Comparison of ENCODE assay signal across 26 mouse cellular contexts in genomic region chr2:104209408-104209807, GRCm38 (mm10).
"Had no signal": no experiment of that assay in that cellular context is flagged by ENCODE, and none has a peak within 500 bp of the region (broad histone marks: within the 10 kb centered on the region; RNA-seq: fewer than 3 reads in every experiment).

No protein-coding gene starts in this region.

- H3K27me3 ChIP-seq: intestine, embryonic 15.5 days; limb, embryonic 12.5 days; liver, embryonic 15.5 days had no signal

- ATAC-seq: hindbrain, embryonic 16.5 days; inflammation-experienced regulatory T-cells, adult 6 months; intestine, embryonic 15.5 days; intestine, postnatal 0 days; liver, postnatal 0 days had no signal

- H3K9me3 ChIP-seq: heart, embryonic 10.5 days; heart, embryonic 12.5 days; hindbrain, embryonic 10.5 days; hindbrain, embryonic 13.5 days; intestine, embryonic 15.5 days; limb, embryonic 10.5 days; limb, embryonic 12.5 days; liver, embryonic 13.5 days; liver, embryonic 15.5 days had no signal

- H3K4me1 ChIP-seq: intestine, embryonic 15.5 days; liver, embryonic 13.5 days; liver, embryonic 15.5 days had no signal

- H3K9ac ChIP-seq: heart, embryonic 12.5 days; hindbrain, embryonic 13.5 days; intestine, embryonic 15.5 days; limb, embryonic 12.5 days; liver, embryonic 13.5 days; liver, embryonic 15.5 days; liver, postnatal 0 days had no signal

- H3K4me3 ChIP-seq: gastrocnemius, adult 2 months; heart, embryonic 10.5 days; heart, embryonic 12.5 days; hindbrain, embryonic 10.5 days; hindbrain, embryonic 13.5 days; intestine, embryonic 15.5 days; limb, embryonic 10.5 days; limb, embryonic 12.5 days; liver, embryonic 13.5 days; liver, embryonic 15.5 days had no signal

- H3K4me2 ChIP-seq: heart, embryonic 12.5 days; hindbrain, embryonic 13.5 days; intestine, embryonic 15.5 days; limb, embryonic 12.5 days; liver, embryonic 11.5 days; liver, embryonic 13.5 days; liver, embryonic 15.5 days had no signal

- H3K27ac ChIP-seq: gastrocnemius, adult 2 months; heart, embryonic 10.5 days; hindbrain, embryonic 10.5 days; intestine, embryonic 15.5 days; limb, embryonic 10.5 days; limb, embryonic 12.5 days; liver, embryonic 13.5 days; liver, embryonic 15.5 days had no signal

- DNase-seq: gastrocnemius, adult 2 months; gastrocnemius, postnatal 10 days; gastrocnemius, postnatal 25 days; heart, adult 18-20 months; heart, postnatal 10 days; heart, postnatal 4 days; kidney, adult 18-20 months; kidney, adult 8-10 months; kidney, postnatal 10 days; kidney, postnatal 25 days; kidney, postnatal 4 days; liver; liver, embryonic 13.5 days; liver, postnatal 0 days had no signal

- H3K36me3 ChIP-seq: heart, embryonic 10.5 days; heart, embryonic 12.5 days; hindbrain, embryonic 10.5 days; intestine, embryonic 15.5 days; limb, embryonic 10.5 days; limb, embryonic 12.5 days; liver, embryonic 13.5 days; liver, embryonic 15.5 days had no signal
